Mouse (Mus musculus): Measurements from ENCODE around the gene Nfkbia. TPM values are rescaled to one million over a fixed set of nuclear protein-coding genes. Genes with fewer than 3 reads are reported as not detected.

The Nfkbia gene
- polyA plus RNA-seq, 1 experiment from 2014 or later = 91.8 TPM

- no peak overlapping the region for H3K4me2 ChIP-seq (replicated peaks; ENCODE audit: low read depth, low read length)
- peaks cover 9% of the 10 kb centered on the region; the same call in 1 of the 2 replicates for H3K4me1 ChIP-seq (ENCODE audit: control insufficient read depth, insufficient read depth, low read length)
- no peaks in the 10 kb centered on the region for H3K36me3 ChIP-seq (ENCODE audit: control insufficient read depth, insufficient read depth, low read length)
- 30% methylated on average over 8 of the region's 8 CpGs for WGBS
- ATAC-seq (ENCODE audit: insufficient number of reproducible peaks, insufficient read depth, low FRiP score, low read depth) = no peak
- no peak overlapping the region for H3K9ac ChIP-seq (replicated peaks; ENCODE audit: low read depth, low read length)
- no peaks in the 10 kb centered on the region for H3K27me3 ChIP-seq (ENCODE audit: control insufficient read depth, insufficient read depth, low read length)
- no peaks in the 10 kb centered on the region for H3K9me3 ChIP-seq (ENCODE audit: control insufficient read depth, low read depth, low read length)
- no peak overlapping the region for H3K27ac ChIP-seq (ENCODE audit: low read length)
- H3K4me3 ChIP-seq (ENCODE audit: low read depth, low read length) = no peak overlapping the region
These were observed 18.9 kb downstream of the Nfkbia start for GRCm38 (mm10) chr12:55473250-55474208.

- no peak overlapping the region for H3K4me3 ChIP-seq (ENCODE audit: low read depth, low read length)
- H3K4me2 ChIP-seq (replicated peaks; ENCODE audit: low read depth, low read length) = no peak overlapping the region
- H3K27me3 ChIP-seq (ENCODE audit: control insufficient read depth, insufficient read depth, low read length) = no peaks in the 10 kb centered on the region
- no peak overlapping the region for H3K9ac ChIP-seq (replicated peaks; ENCODE audit: low read depth, low read length)
- no peaks in the 10 kb centered on the region for H3K9me3 ChIP-seq (ENCODE audit: control insufficient read depth, low read depth, low read length)
- 84% methylated on average over 9 of the region's 9 CpGs for WGBS
- H3K27ac ChIP-seq (ENCODE audit: low read length) = no peak overlapping the region
- no peak for ATAC-seq (ENCODE audit: insufficient number of reproducible peaks, insufficient read depth, low FRiP score, low read depth)
- peaks cover 15% of the 10 kb centered on the region for H3K4me1 ChIP-seq (ENCODE audit: control insufficient read depth, insufficient read depth, low read length)
- H3K36me3 ChIP-seq (ENCODE audit: control insufficient read depth, insufficient read depth, low read length) = no peaks in the 10 kb centered on the region
These were observed 21.1 kb downstream of the Nfkbia start for GRCm38 (mm10) chr12:55471344-55471743.

- no peaks in the 10 kb centered on the region for H3K9me3 ChIP-seq (ENCODE audit: control insufficient read depth, low read depth, low read length)
- no peak overlapping the region for H3K27ac ChIP-seq (ENCODE audit: low read length)
- ATAC-seq (ENCODE audit: insufficient number of reproducible peaks, insufficient read depth, low FRiP score, low read depth) = no peak
- H3K27me3 ChIP-seq (ENCODE audit: control insufficient read depth, insufficient read depth, low read length) = no peaks in the 10 kb centered on the region
- H3K4me1 ChIP-seq (ENCODE audit: control insufficient read depth, insufficient read depth, low read length) = peaks cover 23% of the 10 kb centered on the region
- H3K4me3 ChIP-seq (ENCODE audit: low read depth, low read length) = no peak overlapping the region
- no peak overlapping the region for H3K4me2 ChIP-seq (replicated peaks; ENCODE audit: low read depth, low read length)
- no peaks in the 10 kb centered on the region for H3K36me3 ChIP-seq (ENCODE audit: control insufficient read depth, insufficient read depth, low read length)
- 41% methylated on average over 5 of the region's 5 CpGs for WGBS
- no peak overlapping the region for H3K9ac ChIP-seq (replicated peaks; ENCODE audit: low read depth, low read length)
These were observed 22.0 kb downstream of the Nfkbia start for GRCm38 (mm10) chr12:55470442-55470841.

- Histone ChIP-seq H3K9me3 (ENCODE audit: control insufficient read depth, low read depth, low read length) (no peaks in the 10 kb centered on the region), H3K9ac (replicated peaks; ENCODE audit: low read depth, low read length) (no peak overlapping the region), H3K4me2 (replicated peaks; ENCODE audit: low read depth, low read length) (no peak overlapping the region), H3K4me1 (ENCODE audit: control insufficient read depth, insufficient read depth, low read length) (peaks cover 35% of the 10 kb centered on the region), H3K27ac (ENCODE audit: low read length) (no peak overlapping the region), H3K27me3 (ENCODE audit: control insufficient read depth, insufficient read depth, low read length) (no peaks in the 10 kb centered on the region), H3K4me3 (ENCODE audit: low read depth, low read length) (no peak overlapping the region), H3K36me3 (ENCODE audit: control insufficient read depth, insufficient read depth, low read length) (no peaks in the 10 kb centered on the region)
- no peak for ATAC-seq (ENCODE audit: insufficient number of reproducible peaks, insufficient read depth, low FRiP score, low read depth)
- WGBS = 55% methylated on average over 10 of the region's 10 CpGs
These were observed 24.9 kb downstream of the Nfkbia start for GRCm38 (mm10) chr12:55467331-55468180.

GRCm38 (mm10) chr12:55466816-55467215 lies 25.6 kb downstream of the Nfkbia start:
- H3K9me3 ChIP-seq (ENCODE audit: control insufficient read depth, low read depth, low read length) = no peaks in the 10 kb centered on the region
- H3K4me2 ChIP-seq (replicated peaks; ENCODE audit: low read depth, low read length) = no peak overlapping the region
- H3K4me1 ChIP-seq (ENCODE audit: control insufficient read depth, insufficient read depth, low read length) = peaks cover 37% of the 10 kb centered on the region
- WGBS = 69% methylated on average over 5 of the region's 5 CpGs
- no peaks in the 10 kb centered on the region for H3K27me3 ChIP-seq (ENCODE audit: control insufficient read depth, insufficient read depth, low read length)
- no peak for ATAC-seq (ENCODE audit: insufficient number of reproducible peaks, insufficient read depth, low FRiP score, low read depth)
- H3K4me3 ChIP-seq (ENCODE audit: low read depth, low read length) = no peak overlapping the region
- H3K36me3 ChIP-seq (ENCODE audit: control insufficient read depth, insufficient read depth, low read length) = no peaks in the 10 kb centered on the region
- no peak overlapping the region for H3K9ac ChIP-seq (replicated peaks; ENCODE audit: low read depth, low read length)
- no peak overlapping the region for H3K27ac ChIP-seq (ENCODE audit: low read length)

GRCm38 (mm10) chr12:55466088-55466701 lies 26.3 kb downstream of the Nfkbia start:
- no peaks in the 10 kb centered on the region for H3K36me3 ChIP-seq (ENCODE audit: control insufficient read depth, insufficient read depth, low read length)
- no peak overlapping the region; the same call in 1 of the 2 replicates for H3K27ac ChIP-seq (ENCODE audit: low read length)
- H3K4me3 ChIP-seq (ENCODE audit: low read depth, low read length) = no peak overlapping the region
- no peaks in the 10 kb centered on the region for H3K27me3 ChIP-seq (ENCODE audit: control insufficient read depth, insufficient read depth, low read length)
- no peak overlapping the region for H3K9ac ChIP-seq (replicated peaks; ENCODE audit: low read depth, low read length)
- no peak for ATAC-seq (ENCODE audit: insufficient number of reproducible peaks, insufficient read depth, low FRiP score, low read depth)
- WGBS = 68% methylated on average over 7 of the region's 7 CpGs
- H3K4me2 ChIP-seq (replicated peaks; ENCODE audit: low read depth, low read length) = no peak overlapping the region
- H3K9me3 ChIP-seq (ENCODE audit: control insufficient read depth, low read depth, low read length) = no peaks in the 10 kb centered on the region
- peaks cover 43% of the 10 kb centered on the region for H3K4me1 ChIP-seq (ENCODE audit: control insufficient read depth, insufficient read depth, low read length)

- Histone ChIP-seq H3K9ac (replicated peaks; ENCODE audit: low read depth, low read length) (no peak overlapping the region), H3K27me3 (ENCODE audit: control insufficient read depth, insufficient read depth, low read length) (no peaks in the 10 kb centered on the region)
These were observed 27.0 kb downstream of the Nfkbia start for GRCm38 (mm10) chr12:55465401-55465983.

More at GRCm38 (mm10) chr12:55465401-55465983, 27.0 kb downstream of the Nfkbia start:
- no peak overlapping the region for H3K4me2 ChIP-seq (replicated peaks; ENCODE audit: low read depth, low read length)
- H3K9me3 ChIP-seq (ENCODE audit: control insufficient read depth, low read depth, low read length) = no peaks in the 10 kb centered on the region
- no peak overlapping the region for H3K4me3 ChIP-seq (ENCODE audit: low read depth, low read length)
- no peak for ATAC-seq (ENCODE audit: insufficient number of reproducible peaks, insufficient read depth, low FRiP score, low read depth)
- no peaks in the 10 kb centered on the region for H3K36me3 ChIP-seq (ENCODE audit: control insufficient read depth, insufficient read depth, low read length)
- H3K4me1 ChIP-seq (ENCODE audit: control insufficient read depth, insufficient read depth, low read length) = peaks cover 50% of the 10 kb centered on the region
- 76% methylated on average over 17 of the region's 17 CpGs for WGBS
- H3K27ac ChIP-seq (ENCODE audit: low read length) = no peak overlapping the region

Measured in stomach, embryonic 14.5 days (tissue).